Mouse (Mus musculus): ENCODE measurements at regions not wholly inside any gene's neighbourhood (a gene's known extent, or its start where the extent isn't known, plus 50 kb on each side); places are given as distances from the start of the nearest gene placed in this dataset.

- H3K9me3 ChIP-seq (replicated peaks) = no peaks in the 10 kb centered on the region
- no peak overlapping the region for H3K27ac ChIP-seq
- no peak overlapping the region for H3K4me3 ChIP-seq (replicated peaks)
- peaks cover 6% of the 10 kb centered on the region for H3K4me1 ChIP-seq
- peak overlapping the region; percentile 22 for H3K4me2 ChIP-seq
- ATAC-seq (replicated peaks; ENCODE audit: low FRiP score) = no peak
- no peak overlapping the region for H3K9ac ChIP-seq
- WGBS = 19% methylated on average over 14 of the region's 14 CpGs
- no peaks in the 10 kb centered on the region for H3K36me3 ChIP-seq
- no peaks in the 10 kb centered on the region for H3K27me3 ChIP-seq
Measured at GRCm38 (mm10) chr19:23507256-23507851, 59.1 kb upstream of the Mamdc2 start.
